Mouse (Mus musculus) ovary, adult 18-20 months (tissue): Measurements from ENCODE around the gene H2al1m.
"Not testable (repeated sequence)": the region's sequence is repeated elsewhere in the genome, so short reads cannot be mapped to it uniquely, and the experiment has no call there.

Source experiments
- DNase-seq: peaks from one replicate; pipeline ENCODE4 v3.0.0; 2022; ENCODE audit warnings: low spot score, mixed read lengths

Gene H2al1m

DNA sequence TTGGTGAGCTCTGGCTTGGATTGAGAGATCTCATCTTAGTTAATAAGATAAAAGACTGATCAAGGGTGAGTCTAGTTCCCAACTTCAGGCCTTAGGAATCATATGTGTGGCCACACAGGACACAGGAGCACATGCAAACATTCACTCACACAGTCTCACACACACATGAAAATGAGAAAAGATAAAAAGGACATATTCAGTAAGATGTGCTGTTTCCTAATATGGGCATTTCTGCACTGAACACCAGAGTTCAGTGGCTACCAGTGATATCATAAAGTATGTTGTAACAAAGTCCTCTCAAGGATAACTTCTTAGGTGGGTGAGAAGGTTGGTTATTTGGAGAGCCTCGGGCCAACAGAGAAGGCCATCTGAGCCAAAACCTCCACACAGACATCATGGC is at the start of gene H2al1m:
Gene H2al1m, plus strand, starts transcription at position 301 of the 400 bp plus-strand sequence.
- not testable (repeated sequence) for DNase-seq

DNA sequence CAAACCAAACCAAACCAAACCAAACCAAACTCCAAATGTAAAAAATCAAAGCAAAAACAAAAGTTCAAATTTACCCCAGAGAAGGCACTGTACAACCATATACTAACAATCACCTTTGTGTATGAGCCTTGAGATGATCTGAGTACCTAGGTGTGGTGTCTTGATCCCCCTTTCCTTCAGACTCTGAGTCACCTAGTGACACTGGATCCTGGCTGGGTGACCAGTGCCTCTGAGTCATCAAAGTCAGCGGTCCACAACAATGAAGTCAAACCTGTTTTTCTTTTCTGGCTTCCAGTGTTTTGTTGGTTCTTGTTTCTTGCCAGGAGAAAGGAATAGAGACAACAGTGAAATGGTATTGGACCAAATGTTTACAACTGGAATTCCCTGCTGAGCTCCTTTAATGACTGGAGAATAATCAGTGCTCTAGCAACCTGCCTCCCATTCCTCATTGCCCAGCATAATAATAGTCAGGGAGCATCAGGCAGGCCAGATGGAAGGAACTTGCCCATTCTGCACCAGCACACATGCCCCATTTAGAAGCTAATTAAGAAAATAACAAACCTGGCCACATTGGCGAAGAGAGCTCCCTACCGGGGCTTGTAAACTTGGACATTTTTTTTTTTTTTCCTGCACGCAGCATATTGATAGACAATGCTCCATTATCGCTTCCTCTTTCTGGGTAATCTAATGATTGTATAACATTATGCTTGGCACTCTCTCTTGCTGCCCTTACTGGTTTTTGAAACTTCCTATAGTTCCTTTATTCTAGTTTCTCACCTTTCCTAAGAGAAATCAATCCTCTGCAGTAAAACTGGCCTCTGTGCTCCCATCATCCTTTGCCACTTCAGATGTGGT is 42.6 kb upstream of the H2al1m start:
- no peak for DNase-seq

DNA sequence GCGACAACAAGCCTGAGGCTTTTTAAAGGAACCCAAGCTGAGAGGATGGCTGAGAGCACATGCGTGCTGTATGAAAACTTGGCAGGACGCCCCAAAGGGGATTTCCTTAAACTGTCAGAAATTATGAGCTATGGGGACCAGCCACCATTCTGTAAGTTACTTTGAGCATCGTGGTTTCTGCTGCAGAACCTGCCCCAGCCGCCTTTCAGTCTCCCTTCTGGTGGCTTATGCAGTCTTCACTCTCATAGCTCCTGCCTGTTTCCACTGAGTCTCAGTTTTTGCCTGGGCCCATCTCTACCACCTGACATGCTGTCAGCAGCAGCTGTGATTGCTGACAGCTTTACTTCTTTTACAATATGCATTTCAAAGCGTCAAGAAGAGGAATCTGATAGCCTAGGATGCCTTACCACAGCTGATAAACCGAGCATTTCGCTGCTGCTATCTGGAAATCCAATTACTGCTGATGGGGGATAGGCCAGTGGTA is 40.1 kb upstream of the H2al1m start:
- DNase-seq = no peak

DNA sequence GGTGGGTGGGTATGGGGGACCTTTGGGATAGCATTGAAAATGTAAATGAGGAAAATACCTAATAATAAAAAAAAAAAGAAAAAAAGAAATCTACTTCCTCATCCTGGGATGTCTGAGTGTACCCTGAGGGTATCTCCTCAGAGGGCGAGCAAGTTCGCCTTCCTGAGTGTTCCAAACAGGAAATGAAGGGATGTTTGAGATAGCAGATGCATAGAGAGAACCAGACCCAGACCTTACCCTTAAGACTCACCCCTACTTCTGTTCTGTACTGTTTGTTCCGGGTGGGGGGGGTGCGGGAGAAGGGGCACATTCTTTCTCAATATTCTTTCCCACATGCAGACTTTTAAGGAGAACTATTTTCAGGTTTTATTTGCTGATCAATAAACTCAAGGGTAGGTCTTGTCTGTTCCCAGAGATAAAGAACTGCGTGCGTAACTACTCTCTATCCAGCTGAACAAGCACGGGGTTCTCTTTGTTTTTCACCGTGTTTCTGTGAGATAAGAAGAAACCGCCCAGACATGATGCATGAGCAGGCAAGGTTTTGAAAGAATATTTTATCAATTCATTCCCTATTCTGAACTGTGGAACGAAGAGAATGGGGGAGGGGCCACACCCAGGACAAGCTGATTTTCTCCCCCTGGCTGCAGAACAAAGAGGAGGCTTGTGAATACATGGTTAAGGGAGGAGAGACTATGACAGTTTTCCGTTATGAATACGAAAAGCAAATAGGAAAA is 38.8 kb upstream of the H2al1m start:
- DNase-seq = no peak

GRCm38 (mm10) chrX:9248911-9249310 is 34.7 kb upstream of the H2al1m start:
- DNase-seq = no peak

- no peak for DNase-seq
Observed at GRCm38 (mm10) chrX:9253990-9254389, 29.6 kb upstream of the H2al1m start.

- no peak for DNase-seq
Observed at GRCm38 (mm10) chrX:9254901-9255300, 28.7 kb upstream of the H2al1m start.

GRCm38 (mm10) chrX:9256766-9257165 is 26.8 kb upstream of the H2al1m start, which contains the start of gene Gm14862:
Gene Gm14862, minus strand, starts transcription at chrX:9256899.
- no peak for DNase-seq

DNA sequence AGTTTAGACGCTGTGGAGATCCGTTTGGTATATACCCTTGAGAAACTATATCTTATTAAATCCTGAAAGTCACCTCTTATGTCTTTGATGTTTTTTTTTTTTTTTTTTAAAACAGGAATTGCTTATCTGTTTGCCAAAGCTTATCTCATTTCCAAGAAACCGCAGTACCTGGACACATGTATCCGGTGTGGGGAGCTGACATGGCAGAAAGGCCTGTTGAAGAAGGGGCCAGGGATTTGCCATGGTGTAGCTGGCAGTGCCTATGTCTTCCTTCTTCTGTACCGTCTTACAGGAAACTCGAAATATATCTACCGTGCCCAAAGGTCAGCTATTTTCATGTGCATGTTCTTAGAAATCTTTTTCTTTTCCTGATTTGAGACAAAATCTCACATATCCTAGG is 25.7 kb upstream of the H2al1m start:
- no peak for DNase-seq

GRCm38 (mm10) chrX:9259267-9259666 is 24.3 kb upstream of the H2al1m start:
- no peak for DNase-seq

DNA sequence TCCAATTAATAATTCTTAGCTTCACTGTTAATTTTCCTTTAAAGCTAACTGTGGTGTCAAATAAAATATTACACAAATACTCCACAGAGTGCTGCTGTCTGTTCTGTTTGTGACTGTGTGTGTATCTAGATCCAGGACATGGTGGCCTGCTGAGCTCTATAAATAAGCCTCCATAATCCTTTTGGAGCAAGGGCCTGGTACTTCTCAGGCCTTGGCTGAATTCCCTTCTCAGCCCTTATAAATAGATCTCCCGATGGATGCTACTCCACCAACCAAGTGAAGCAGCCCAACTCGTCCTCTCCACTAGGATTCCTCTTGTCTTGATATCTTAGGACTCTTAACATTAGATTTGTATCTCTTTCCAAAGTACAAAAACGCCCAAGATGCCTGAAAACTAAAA is 12.5 kb upstream of the H2al1m start:
- no peak for DNase-seq

- no peak for DNase-seq
Observed at GRCm38 (mm10) chrX:9271947-9272459, 11.6 kb upstream of the H2al1m start.

DNA sequence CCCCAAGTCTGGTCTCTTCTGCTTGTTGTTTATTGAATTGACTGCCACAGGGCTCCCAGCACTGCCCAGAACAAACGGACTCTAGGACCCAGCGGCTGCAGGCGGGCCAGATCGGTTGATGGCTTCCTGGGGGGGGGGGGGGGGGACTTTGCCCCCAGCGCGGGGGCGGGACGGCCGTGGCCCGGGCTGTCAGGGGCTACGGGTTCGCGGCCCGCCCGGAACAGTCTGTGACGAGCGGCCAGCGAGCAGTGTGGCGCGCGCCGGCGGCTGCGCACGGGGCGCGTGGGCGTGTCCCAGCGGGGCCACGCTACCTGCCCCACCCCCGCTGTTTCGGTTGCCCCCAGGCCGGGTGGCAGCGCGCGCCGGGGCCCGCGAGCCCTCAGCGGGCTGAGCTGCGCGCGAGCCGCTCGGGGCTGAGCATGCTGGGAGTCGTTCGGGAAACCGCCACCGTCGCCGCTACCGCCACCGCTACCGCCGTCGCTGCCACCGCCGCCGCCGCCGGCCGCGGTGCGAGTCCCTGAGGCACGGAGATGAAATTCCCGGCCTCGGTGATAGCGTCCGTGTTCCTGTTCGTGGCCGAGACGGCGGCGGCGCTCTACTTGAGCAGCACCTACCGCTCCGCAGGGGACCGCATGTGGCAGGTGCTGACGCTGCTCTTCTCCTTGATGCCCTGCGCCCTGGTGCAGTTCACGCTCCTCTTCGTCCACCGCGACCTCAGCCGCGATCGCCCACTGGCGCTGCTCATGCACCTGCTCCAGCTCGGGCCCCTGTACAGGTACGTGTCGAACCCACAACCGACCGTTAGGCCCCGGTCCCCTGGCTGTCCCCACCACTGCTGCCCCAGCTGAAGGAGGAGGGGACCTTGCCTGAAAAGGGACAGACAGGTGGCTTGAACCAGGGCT is 10.9 kb upstream of the H2al1m start, which contains the start of gene Xk:
Gene Xk, plus strand, starts transcription at position 297 of the 902 bp plus-strand sequence.
- peak; percentile 15 for DNase-seq

DNA sequence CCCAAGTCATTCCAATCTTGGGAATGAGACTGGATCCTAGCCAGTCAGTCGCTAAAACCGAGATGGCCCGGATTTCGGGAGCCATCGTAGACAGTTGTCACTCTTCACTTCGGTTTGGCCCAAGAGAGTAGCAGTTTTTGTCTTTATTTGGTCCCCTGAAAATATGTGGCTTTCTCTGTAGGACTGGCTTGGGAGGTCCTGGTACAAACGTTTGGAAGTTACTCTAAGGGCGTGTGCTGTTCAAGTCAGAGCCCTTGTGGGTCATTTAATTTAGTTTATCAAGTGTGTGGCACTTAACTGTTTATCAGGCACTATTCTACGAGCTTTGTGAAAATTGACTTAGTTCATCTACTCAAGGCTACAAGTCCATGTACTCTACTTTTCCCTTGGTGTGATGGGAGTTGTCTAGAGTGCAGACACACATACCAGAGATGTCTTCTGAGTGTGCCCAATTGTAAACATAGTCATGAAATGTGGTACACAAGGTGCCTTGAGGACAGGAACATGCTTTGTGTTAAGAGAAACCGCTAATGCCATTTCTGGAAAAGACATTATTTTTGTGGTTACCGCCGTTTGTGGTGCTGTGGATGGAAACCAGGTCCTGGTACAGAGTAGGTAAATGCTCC is 10.1 kb upstream of the H2al1m start:
- DNase-seq = no peak

DNA sequence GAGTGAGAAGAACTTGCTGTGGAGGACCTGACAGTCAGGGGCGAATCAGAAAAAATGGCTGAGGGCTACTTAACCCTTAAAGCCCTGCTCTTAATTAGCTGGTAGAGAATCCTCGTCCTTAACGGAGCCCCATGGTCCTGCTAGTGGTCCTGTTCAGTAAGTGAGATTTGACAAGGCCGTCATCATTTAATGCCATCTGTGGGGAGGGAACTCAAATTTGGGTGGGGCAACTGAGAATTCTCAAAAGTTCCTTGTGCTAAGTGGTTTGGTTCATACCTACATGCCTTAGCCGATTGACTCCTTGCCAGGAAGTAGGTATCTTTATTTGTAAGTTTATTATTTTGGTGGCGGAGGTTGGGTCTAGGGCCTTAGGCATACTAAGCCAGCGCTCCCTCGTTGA is 9.2 kb upstream of the H2al1m start:
- DNase-seq = no peak

GRCm38 (mm10) chrX:9293140-9293829 is 9.7 kb downstream of the H2al1m start:
- DNase-seq = not testable (repeated sequence)

DNA sequence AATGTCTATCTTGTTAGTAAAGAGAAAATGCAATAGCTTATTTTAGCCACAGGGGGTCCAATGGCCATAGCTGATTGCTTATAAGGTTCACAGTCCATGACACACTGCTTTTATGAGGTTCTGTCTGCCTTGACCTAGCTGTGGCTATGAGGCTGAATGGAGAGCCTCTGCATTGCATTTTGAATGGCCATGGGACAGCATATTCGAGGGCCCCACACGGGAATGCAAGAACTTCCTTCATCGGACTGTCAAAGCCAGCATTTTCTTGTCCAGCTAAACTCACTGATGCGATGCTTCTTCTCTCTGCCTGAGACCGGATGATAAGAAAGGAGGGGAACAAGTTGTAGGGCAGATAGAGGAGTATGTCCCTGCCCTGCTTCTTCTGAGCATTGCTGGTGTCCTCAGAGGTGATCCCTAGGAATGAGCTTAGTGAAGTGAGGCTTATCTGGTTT is 14.9 kb downstream of the H2al1m start:
- DNase-seq = no peak

GRCm38 (mm10) chrX:9302791-9303190 is 19.2 kb downstream of the H2al1m start:
- no peak for DNase-seq

DNA sequence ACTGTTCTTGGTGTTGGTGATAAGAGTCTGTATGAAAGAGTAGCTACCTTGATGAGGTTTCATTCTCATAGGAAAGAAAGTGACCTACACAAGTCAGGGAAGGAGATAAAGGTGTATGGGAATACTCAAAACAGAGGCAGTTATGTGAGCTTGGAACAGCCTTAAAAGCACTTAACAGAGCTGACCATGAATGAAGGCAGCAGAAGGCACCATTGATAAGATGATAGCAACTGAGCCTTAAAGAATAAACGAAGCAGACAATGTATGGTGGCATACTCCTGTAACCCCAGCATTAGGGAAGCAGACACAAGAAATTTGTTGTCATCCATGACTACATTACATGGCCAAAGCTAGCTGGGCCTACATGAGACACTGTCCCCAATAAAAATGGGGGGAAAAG is 19.9 kb downstream of the H2al1m start:
- DNase-seq = no peak

GRCm38 (mm10) chrX:9316457-9316856 is 32.9 kb downstream of the H2al1m start:
- DNase-seq = not testable (repeated sequence)
